Mouse (Mus musculus) embryonic facial prominence, embryonic 11.5 days (tissue): ENCODE measurements around the gene Nosip. TPM values are rescaled to one million over a fixed set of nuclear protein-coding genes. Genes with fewer than 3 reads are reported as not detected.
A peak's percentile ranks its signal among the peaks of the same experiment; 100 is the strongest.

Experiments
- ATAC-seq: fragments of 200-750 bp; cut with Nextera tagmentation; replicated peaks from 2 replicates; pipeline ENCODE4 v1.8.0; 2017; ENCODE audit warnings: low read depth; ENCODE audit not compliant: insufficient number of reproducible peaks, low FRiP score, low TSS enrichment
- DNase-seq: peaks from one replicate; pipeline ENCODE4 v3.0.0-alpha.2; 2015; ENCODE audit warnings: low spot score
- H3K27ac ChIP-seq: fragments of 300-500 bp; sonication (generic); replicated peaks from 2 replicates; pipeline ENCODE4 v1.5.1; 2014; ENCODE audit warnings: mild to moderate bottlenecking, low read depth, low read length, control low read depth
- H3K27me3 ChIP-seq: fragments of 300-500 bp; sonication (generic); 2 replicates; pipeline ENCODE4 v1.6.1; 2014; ENCODE audit warnings: mild to moderate bottlenecking, low read length, moderate library complexity, mixed read lengths; ENCODE audit not compliant: control insufficient read depth, insufficient read depth
- H3K36me3 ChIP-seq: fragments of 300-500 bp; sonication (generic); replicated peaks from 2 replicates; pipeline ENCODE4 v1.6.1; 2014; ENCODE audit warnings: low read depth, mild to moderate bottlenecking, low read length, moderate library complexity, mixed read lengths; ENCODE audit not compliant: control insufficient read depth, insufficient read depth
- H3K4me1 ChIP-seq: fragments of 300-500 bp; sonication (generic); 2 replicates; pipeline ENCODE4 v1.6.1; 2014; ENCODE audit warnings: low read length, mixed read lengths; ENCODE audit not compliant: control insufficient read depth, insufficient read depth
- H3K4me2 ChIP-seq: fragments of 300-500 bp; sonication (generic); 2 replicates; pipeline ENCODE4 v1.6.1; 2014; ENCODE audit warnings: low read depth, mild to moderate bottlenecking, control low read depth, low read length, moderate library complexity
- H3K4me3 ChIP-seq: fragments of 300-500 bp; sonication (generic); 2 replicates; pipeline ENCODE4 v1.5.1; 2014; ENCODE audit warnings: low read depth, low read length, control low read depth
- H3K9ac ChIP-seq: fragments of 300-500 bp; sonication (generic); replicated peaks from 2 replicates; pipeline ENCODE4 v1.6.1; 2014; ENCODE audit warnings: mild to moderate bottlenecking, control low read depth, low read length
- H3K9me3 ChIP-seq: fragments of 300-500 bp; sonication (generic); replicated peaks from 2 replicates; pipeline ENCODE4 v1.6.1; 2016; ENCODE audit warnings: mild to moderate bottlenecking, low read length, inconsistent platforms, mixed read lengths; ENCODE audit not compliant: control insufficient read depth
- WGBS: fragments of 180-500 bp; shearing (Covaris S2); extraction: QIAGEN DNeasy Blood & Tissue Kit; methylation state at CpG from one replicate; pipeline ENCODE4 v1.1.7; 2014; 5-methylcytosine and 5-hydroxymethylcytosine counted together
- polyA plus RNA-seq: library from polyadenylated mRNA; unstranded; fragments of >200 nt; fragmentation: Nextera tagmentation; extraction: Ambion mirVana; gene quantifications from 2 replicates; pipeline ENCODE4 v1.2.1, GENCODE M21; 2014

The Nosip gene
- polyA plus RNA-seq, 1 experiment from 2014 or later = 63.8 TPM

DNA sequence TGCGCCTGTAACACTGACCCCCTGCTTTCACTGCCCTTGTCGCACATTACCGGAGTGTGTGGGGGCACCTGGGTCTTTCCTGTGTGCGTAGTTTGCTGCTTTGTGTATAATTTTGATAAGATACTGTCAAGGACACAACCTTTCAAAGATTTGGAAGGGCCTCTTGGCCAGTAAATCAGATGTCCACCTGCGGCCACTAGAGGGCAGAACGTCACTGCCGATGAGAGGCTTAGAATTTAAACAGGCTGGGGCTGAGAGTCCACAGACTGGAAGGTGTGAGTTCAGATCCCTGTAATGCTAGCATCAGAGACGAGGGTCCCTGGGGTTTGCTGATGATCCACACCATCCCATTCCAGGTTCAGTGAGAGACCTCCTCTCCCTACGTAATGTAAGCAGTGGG lies 16.3 kb downstream of the Nosip start:
- 39% methylated on average over 9 of the region's 9 CpGs for WGBS
- no peak overlapping the region for H3K4me2 ChIP-seq
- no peak overlapping the region for H3K4me3 ChIP-seq
- H3K27ac ChIP-seq = no peak overlapping the region
- H3K4me1 ChIP-seq = no peaks in the 10 kb centered on the region
- H3K9ac ChIP-seq = no peak overlapping the region
- H3K9me3 ChIP-seq = no peaks in the 10 kb centered on the region
- peak; percentile 85 for DNase-seq
- peaks cover 5% of the 10 kb centered on the region for H3K36me3 ChIP-seq
- H3K27me3 ChIP-seq = no peaks in the 10 kb centered on the region
- 0 out of 2 replicates have a peak, but pooled peaks have one; percentile 15 for ATAC-seq

DNA sequence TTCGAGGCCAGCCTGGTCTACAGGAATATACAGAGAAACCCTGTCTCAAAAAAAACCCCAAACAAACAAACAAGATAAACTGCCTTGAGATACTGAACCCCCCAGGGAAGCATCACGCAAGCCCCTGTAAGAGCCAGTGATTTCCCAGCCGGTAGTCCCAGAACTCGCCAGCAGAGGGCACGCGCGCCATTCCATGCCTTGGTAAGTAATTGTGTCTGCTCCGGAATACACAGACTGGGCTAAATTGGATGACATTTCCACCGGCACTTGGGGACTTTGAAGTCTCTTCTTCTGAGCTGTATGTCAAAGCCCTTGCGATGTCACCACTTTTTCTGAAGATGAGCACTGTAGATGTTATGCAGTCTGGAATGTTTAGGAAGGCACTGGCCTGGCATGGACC lies 17.6 kb downstream of the Nosip start:
- no peak overlapping the region for H3K4me2 ChIP-seq
- H3K9ac ChIP-seq = no peak overlapping the region
- H3K27me3 ChIP-seq = no peaks in the 10 kb centered on the region
- no peaks in the 10 kb centered on the region for H3K9me3 ChIP-seq
- H3K27ac ChIP-seq = no peak overlapping the region
- 2% methylated on average over 10 of the region's 10 CpGs for WGBS
- no peak overlapping the region for H3K4me3 ChIP-seq
- no peaks in the 10 kb centered on the region for H3K4me1 ChIP-seq
- H3K36me3 ChIP-seq = peaks cover 8% of the 10 kb centered on the region
- ATAC-seq (no peak), DNase-seq (peak; percentile 94)

DNA sequence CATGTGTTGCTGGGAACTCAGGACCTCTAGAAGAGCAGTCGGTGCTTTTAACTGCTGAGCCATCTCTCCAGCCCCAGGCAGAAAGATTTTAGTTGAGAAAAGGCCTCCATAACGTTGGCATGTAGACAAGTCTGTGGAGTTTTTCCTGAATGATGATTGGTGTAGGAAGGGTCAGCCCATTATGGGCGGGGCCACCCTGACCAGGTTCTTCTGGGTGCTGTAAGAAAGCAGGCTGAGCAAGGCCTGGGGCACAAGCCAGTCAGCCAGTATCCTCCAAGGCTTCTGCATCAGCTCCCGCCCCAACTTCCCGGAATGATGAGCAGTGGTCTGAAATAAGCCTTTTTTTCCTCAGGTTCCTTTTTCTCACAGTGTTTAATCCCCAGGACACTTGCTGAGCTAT lies 18.8 kb downstream of the Nosip start:
- no peaks in the 10 kb centered on the region for H3K9me3 ChIP-seq
- H3K27me3 ChIP-seq = no peaks in the 10 kb centered on the region
- WGBS = 38% methylated on average over 5 of the region's 5 CpGs
- H3K9ac ChIP-seq = no peak overlapping the region
- H3K27ac ChIP-seq = no peak overlapping the region; the same call in 1 of the 2 replicates
- H3K36me3 ChIP-seq = peaks cover 9% of the 10 kb centered on the region
- H3K4me2 ChIP-seq = no peak overlapping the region
- DNase-seq = no peak
- H3K4me1 ChIP-seq = no peaks in the 10 kb centered on the region
- ATAC-seq = no peak
- H3K4me3 ChIP-seq = no peak overlapping the region

DNA sequence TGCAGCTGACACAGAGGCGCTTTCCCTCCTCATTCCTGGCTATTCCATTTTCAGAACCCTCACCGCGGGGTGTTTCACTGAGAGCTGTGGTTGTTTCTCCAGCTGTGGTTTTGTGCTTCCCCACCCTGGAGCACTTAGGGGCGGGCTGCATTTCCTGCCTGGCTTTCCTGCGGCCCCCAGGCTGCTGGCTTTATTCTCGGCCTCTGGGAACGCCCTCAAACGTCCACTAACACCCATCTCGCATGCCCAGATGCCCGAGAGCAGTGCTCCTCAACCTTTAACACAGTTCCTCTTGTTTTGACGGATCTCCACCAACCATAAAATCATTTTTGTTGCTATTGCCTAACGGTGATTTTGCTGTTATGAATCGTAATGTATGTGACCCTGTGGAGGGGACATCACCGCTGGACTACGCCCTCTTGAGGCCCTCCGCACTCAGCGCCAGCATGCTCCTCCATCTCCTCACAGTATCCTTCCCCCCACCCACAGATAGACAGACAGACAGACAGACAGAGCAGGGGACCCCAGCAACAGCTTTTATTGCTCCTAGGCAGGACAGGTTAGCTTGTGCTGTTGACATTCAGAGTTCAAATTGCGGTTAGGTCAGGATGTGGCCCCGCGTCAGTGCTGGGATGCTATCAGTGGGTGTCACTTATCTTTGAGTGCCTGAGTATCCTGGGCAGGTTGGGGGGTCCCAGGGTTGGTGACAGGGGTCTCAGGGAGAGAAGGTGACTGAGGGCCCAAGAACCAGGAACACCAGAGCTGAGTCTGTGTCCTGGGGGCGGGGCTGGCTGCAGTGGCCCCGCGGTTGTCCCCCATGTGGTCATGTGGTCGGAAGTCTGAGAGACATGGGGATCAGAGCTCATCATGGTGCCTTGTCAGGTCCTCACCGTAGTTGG lies 20.4 kb downstream of the Nosip start:
- Histone ChIP-seq H3K27me3 (no peaks in the 10 kb centered on the region), H3K9ac (no peak overlapping the region), H3K4me1 (no peaks in the 10 kb centered on the region), H3K36me3 (peaks cover 20% of the 10 kb centered on the region), H3K4me2 (no peak overlapping the region), H3K9me3 (no peaks in the 10 kb centered on the region), H3K4me3 (no peak overlapping the region), H3K27ac (0 out of 2 replicates have a peak overlapping the region, but pooled peaks have one; percentile 20)
- DNase-seq (no peak), ATAC-seq (no peak)
- WGBS = 63% methylated on average over 25 of the region's 25 CpGs

DNA sequence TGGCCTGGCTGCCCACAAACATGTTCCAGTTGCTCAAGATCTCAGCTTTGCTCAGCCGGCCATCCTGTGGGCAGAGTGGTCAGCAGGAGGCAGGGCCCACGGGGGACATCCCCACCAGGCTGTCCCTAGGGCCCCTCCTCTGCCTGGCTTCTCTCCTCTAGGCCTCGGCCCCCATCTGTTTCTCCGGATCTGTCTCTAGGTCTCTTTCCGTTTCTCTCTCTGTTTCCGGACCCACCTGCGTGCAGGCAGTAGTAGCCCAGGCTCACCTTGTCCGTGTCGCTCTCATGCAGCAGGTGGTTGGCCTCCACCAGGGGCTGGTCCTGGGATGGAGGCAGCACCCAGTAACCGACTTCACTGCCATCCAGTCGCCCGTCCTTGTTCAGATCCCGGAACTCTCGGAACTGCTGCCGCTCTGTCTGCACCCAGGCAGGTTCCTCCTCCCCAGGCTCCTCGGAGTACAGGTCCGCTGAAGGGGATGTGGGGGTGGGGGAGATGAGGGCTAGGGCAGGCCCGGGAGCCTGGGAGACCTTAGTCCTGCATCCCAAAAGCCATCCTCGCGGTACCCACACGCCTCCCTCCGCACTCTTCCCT lies 21.2 kb downstream of the Nosip start:
- ATAC-seq = no peak
- Histone ChIP-seq H3K4me3 (no peak overlapping the region), H3K4me1 (no peaks in the 10 kb centered on the region), H3K9me3 (no peaks in the 10 kb centered on the region), H3K36me3 (peaks cover 20% of the 10 kb centered on the region), H3K27me3 (no peaks in the 10 kb centered on the region), H3K9ac (no peak overlapping the region), H3K4me2 (no peak overlapping the region), H3K27ac (no peak overlapping the region)
- WGBS = 81% methylated on average over 22 of the region's 22 CpGs
- no peak for DNase-seq

DNA sequence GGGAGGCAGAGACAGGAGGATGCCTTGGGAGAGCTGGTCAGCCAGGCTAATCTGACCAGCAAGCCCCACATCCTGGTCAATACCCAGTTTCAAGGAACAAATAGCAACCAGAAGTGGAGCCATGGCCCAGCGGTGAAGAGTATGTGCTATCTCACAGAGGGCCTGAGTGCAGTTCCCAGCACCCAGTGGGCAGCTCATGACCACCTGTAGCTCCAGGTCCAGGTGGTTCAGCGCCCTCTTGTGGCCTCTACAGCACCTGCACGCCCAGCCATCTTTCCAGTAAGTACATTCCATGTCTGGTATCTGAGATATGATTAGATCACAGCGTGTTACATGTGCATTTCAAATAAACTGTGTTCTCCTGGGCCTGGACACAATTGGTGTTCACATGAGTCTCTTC lies 23.9 kb downstream of the Nosip start:
- ATAC-seq = no peak
- H3K9me3 ChIP-seq = no peaks in the 10 kb centered on the region
- no peak overlapping the region for H3K4me3 ChIP-seq
- no peak overlapping the region for H3K9ac ChIP-seq
- DNase-seq = no peak
- H3K36me3 ChIP-seq = peaks cover 20% of the 10 kb centered on the region
- H3K27me3 ChIP-seq = no peaks in the 10 kb centered on the region
- no peak overlapping the region for H3K4me2 ChIP-seq
- H3K4me1 ChIP-seq = no peaks in the 10 kb centered on the region
- no peak overlapping the region for H3K27ac ChIP-seq
- WGBS = 84% methylated on average over 4 of the region's 4 CpGs

DNA sequence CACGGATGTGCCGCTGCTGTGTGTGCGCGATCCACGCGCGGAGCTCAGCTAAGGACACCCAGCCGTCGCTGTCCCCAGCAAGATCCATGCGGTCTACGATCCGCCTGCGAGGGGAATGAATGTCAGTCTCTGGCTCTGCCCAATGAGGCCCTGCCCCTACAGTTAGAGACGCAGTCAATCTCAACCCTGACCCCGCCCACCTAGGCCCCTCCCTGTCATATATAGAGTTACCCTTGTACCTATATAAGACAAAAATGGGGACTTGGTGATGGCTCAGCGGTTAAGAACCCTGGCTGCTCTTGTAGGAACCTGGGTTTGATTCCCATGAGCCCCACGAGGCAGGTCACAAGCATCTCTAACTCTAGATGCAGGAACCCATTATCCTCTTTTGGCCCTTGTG lies 26.4 kb downstream of the Nosip start:
- Histone ChIP-seq H3K9me3 (no peaks in the 10 kb centered on the region), H3K4me1 (no peaks in the 10 kb centered on the region), H3K27me3 (no peaks in the 10 kb centered on the region), H3K4me2 (no peak overlapping the region), H3K4me3 (no peak overlapping the region), H3K9ac (no peak overlapping the region), H3K27ac (no peak overlapping the region), H3K36me3 (peaks cover 15% of the 10 kb centered on the region)
- 94% methylated on average over 17 of the region's 17 CpGs for WGBS
- DNase-seq (no peak), ATAC-seq (no peak)
